Mouse (Mus musculus) gastrocnemius, postnatal 10 days (tissue): Measurements from ENCODE around the gene Kcnk4. TPM values are rescaled to one million over a fixed set of nuclear protein-coding genes. Genes with fewer than 3 reads are reported as not detected.

Experiments used
- DNase-seq: peaks from one replicate; pipeline ENCODE4 v3.0.0; 2021; ENCODE audit warnings: mixed read lengths
- microRNA-seq, 2 experiments: library from miRNA; unstranded; fragments of <30 nt; microRNA quantifications; one replicate each; pipeline ENCODE4 v1.2.0; 2021
- total RNA-seq, 2 experiments: library from RNA; stranded (reverse); gene quantifications; 2 replicates each; pipeline ENCODE4 v1.2.3; 2021

Gene Kcnk4
- total RNA-seq, 2 experiments from 2014 or later = not detected

DNA sequence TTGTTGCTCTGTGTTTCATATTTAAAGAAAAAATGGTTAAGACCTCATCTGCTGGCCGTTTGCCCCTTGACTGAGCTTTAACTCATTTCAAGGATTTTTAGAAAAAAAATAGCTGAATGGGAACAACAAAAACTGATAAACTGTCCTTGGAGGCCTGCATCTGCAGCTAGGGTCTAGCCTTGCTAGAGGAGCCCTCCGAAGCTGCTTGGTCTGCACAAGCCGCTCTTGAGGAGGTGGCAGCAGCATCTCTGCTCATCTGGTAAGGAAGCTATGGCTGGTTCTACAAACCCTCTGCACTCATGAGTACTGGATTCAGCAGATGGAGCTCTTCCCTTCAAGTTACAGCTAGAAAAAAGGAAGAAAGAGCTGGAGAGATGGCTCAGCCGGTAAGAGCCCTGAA, 56.4 kb downstream of the Kcnk4 start:
- DNase-seq = no peak

DNA sequence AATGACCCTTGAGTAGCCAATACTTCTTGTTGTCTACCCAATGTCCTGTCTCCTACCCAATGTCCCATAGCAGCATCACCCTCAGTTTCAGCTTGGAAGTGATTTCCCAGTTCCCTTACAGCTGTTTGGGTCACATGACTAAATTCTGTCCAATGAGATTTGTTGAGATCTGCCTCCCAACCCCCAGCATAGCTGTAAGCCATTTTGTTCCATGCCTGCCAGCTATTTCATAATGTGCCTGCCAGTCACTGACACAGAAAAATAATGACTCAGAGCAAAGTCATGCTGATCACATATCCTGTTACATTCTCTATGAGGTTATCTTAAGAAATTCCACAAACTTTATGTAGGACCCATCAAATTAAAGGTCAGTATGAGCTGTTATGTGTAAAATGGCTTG, 57.5 kb downstream of the Kcnk4 start:
- DNase-seq = no peak

DNA sequence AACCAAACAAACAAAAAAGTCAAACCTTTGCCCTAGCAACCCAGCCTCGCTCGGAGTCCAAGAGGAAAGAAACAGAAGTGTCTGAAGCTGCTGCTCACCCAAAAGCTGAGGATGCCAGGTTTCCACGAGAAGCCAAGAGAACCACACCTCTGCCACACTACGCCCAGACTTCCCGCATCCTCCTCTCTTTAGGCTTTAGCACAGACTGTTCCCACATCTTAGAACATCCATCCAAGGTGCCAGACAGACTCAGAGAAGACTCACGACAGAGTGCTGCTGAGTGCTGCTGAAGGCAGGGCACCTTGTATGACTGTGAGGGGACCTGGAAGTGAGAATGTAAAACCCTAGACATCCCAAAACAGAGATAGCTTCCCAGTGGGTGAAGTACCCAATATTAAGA, 58.5 kb downstream of the Kcnk4 start:
- DNase-seq = no peak

DNA sequence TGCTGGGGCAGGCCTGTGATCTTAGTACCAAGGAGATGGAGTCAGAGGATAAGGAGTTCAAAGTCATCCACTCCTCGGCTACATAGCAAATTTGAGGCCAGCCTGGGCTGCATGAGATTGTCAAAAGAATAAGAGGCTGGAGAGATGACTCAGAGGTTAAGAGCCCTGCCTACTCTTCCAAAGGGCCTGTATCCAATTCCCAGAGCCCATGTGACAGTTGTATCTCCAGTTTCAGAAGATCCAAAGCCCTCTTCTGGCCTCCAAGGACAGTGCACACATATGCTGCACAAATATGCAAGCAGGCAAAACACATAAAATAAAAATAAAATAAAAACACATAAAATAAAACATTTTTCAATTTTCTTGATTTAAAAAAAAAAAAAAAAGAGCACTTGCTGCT, 60.1 kb downstream of the Kcnk4 start:
- DNase-seq = no peak

Small RNAs within 50 kb of the gene (microRNA-seq; reads per million reads assigned to microRNA genes)
- gene Mir6990 = 1.6 to 2.8 reads per million in 2 experiments

Other genes with a start within 250 kb of the Kcnk4 start
- 10 to 100 TPM; 12.1 to 12.2 TPM for gene Rps6ka4, start 93.9 kb downstream of the Kcnk4 start, total RNA-seq
- gene Ccdc88b, start 76.3 kb downstream of the Kcnk4 start, total RNA-seq = 1 to 10 TPM in 1 of 2 experiments, under 1 TPM in 1; 0.97 to 1.5 TPM
- 10 to 100 TPM; 45.2 to 48.1 TPM for gene Trmt112, start 24.8 kb downstream of the Kcnk4 start, total RNA-seq
- 100 to 1,000 TPM; 150 to 152 TPM for gene Prdx5, start 24.4 kb downstream of the Kcnk4 start, total RNA-seq
- gene Esrra, start 12.7 kb downstream of the Kcnk4 start, total RNA-seq = 10 to 100 TPM; 45.8 to 45.9 TPM
- gene Catsperz, start 9.1 kb downstream of the Kcnk4 start, total RNA-seq = not detected
- gene Bad, start 7.3 kb upstream of the Kcnk4 start, total RNA-seq = 10 to 100 TPM; 16.0 to 21.4 TPM
- gene Gpr137, start 8.0 kb upstream of the Kcnk4 start, total RNA-seq = 1 to 10 TPM; 8.9 to 10.0 TPM
- 100 to 1,000 TPM; 261 to 293 TPM for gene Ppp1r14b, start 40.5 kb upstream of the Kcnk4 start, total RNA-seq
- 10 to 100 TPM; 12.1 to 17.3 TPM for gene Plcb3, start 42.0 kb upstream of the Kcnk4 start, total RNA-seq
- gene Fkbp2, start 46.0 kb upstream of the Kcnk4 start, total RNA-seq = 10 to 100 TPM; 16.6 to 23.3 TPM
- 10 to 100 TPM; 73.4 to 94.4 TPM for gene Vegfb, start 53.1 kb upstream of the Kcnk4 start, total RNA-seq
- 10 to 100 TPM; 32.5 to 33.9 TPM for gene Dnajc4, start 58.1 kb upstream of the Kcnk4 start, total RNA-seq
- gene Nudt22, start 61.6 kb upstream of the Kcnk4 start, total RNA-seq = 10 to 100 TPM; 16.6 to 21.4 TPM
- gene Trpt1, start 61.6 kb upstream of the Kcnk4 start, total RNA-seq = 10 to 100 TPM; 19.1 to 20.8 TPM
- 1 to 10 TPM; 1.7 to 4.9 TPM for gene Fermt3, start 85.0 kb upstream of the Kcnk4 start, total RNA-seq
- gene Stip1, start 105.5 kb upstream of the Kcnk4 start, total RNA-seq = 100 to 1,000 TPM in 1 of 2 experiments, 10 to 100 TPM in 1; 98.2 to 100 TPM
- 100 to 1,000 TPM; 201 to 216 TPM for gene Macrod1, start 122.3 kb upstream of the Kcnk4 start, total RNA-seq
- gene Flrt1, start 171.2 kb upstream of the Kcnk4 start, total RNA-seq = under 1 TPM; 0.61 to 0.99 TPM